Mouse (Mus musculus) liver, embryonic 14.5 days (tissue): ENCODE data around the gene Rdh19. TPM values are rescaled to one million over a fixed set of nuclear protein-coding genes. Genes with fewer than 3 reads are reported as not detected.

Experiments used
- ATAC-seq: fragments of 200-750 bp; cut with Nextera tagmentation; 2 replicates; pipeline ENCODE4 v1.8.0; 2017; ENCODE audit warnings: moderate number of reproducible peaks, mild to moderate bottlenecking, moderate library complexity; ENCODE audit not compliant: insufficient read depth
- DNase-seq, 3 experiments: peaks; one replicate each; pipeline ENCODE4 v3.0.0-alpha.2; 2012 to 2013; ENCODE audit warnings: low read depth in 3 of 3, low spot score in 3 of 3
- H3K27ac ChIP-seq: fragments of 300-500 bp; sonication (generic); 2 replicates; pipeline ENCODE4 v1.5.1; 2014; ENCODE audit warnings: moderate library complexity, mild to moderate bottlenecking, control low read depth, inconsistent platforms
- H3K27me3 ChIP-seq: fragments of 300-500 bp; sonication (generic); 2 replicates; pipeline ENCODE4 v1.6.1; 2014; ENCODE audit warnings: mild to moderate bottlenecking, low read length, moderate library complexity; ENCODE audit not compliant: control insufficient read depth, insufficient read depth
- H3K36me3 ChIP-seq: fragments of 300-500 bp; sonication (generic); replicated peaks from 2 replicates; pipeline ENCODE4 v1.6.1; 2014; ENCODE audit warnings: low read depth; ENCODE audit not compliant: control insufficient read depth, insufficient read depth
- H3K4me1 ChIP-seq, 2 experiments: fragments of 200-500 bp in 1 of 2; fragments of 300-500 bp in 1 of 2; sonication (generic) in 1 of 2; replicated peaks; 2 replicates each; pipeline ENCODE4 v1.6.1; 2012 to 2014; ENCODE audit warnings: antibody characterized with exemption in 1 of 2, inconsistent platforms in 1 of 2, low read length in 1 of 2; ENCODE audit not compliant: control insufficient read depth in 2 of 2, insufficient read depth in 2 of 2
- H3K4me2 ChIP-seq: fragments of 300-500 bp; sonication (generic); 2 replicates; pipeline ENCODE4 v1.6.1; 2014; ENCODE audit warnings: low read depth, mild to moderate bottlenecking, control low read depth, moderate library complexity
- H3K4me3 ChIP-seq, 2 experiments: fragments of 200-500 bp in 1 of 2; fragments of 300-500 bp in 1 of 2; sonication (generic) in 1 of 2; 2 replicates each; pipeline ENCODE4 v1.5.1; 2012 to 2014; ENCODE audit warnings: low read depth in 2 of 2, low read length in 2 of 2, mild to moderate bottlenecking in 2 of 2, control low read depth in 1 of 2, inconsistent platforms in 1 of 2, moderate library complexity in 1 of 2; ENCODE audit not compliant: insufficient read depth in 1 of 2
- H3K9ac ChIP-seq: fragments of 300-500 bp; sonication (generic); replicated peaks from 2 replicates; pipeline ENCODE4 v1.6.1; 2014; ENCODE audit warnings: mild to moderate bottlenecking, control low read depth, moderate library complexity
- H3K9me3 ChIP-seq: fragments of 300-500 bp; sonication (generic); 2 replicates; pipeline ENCODE4 v1.6.1; 2016; ENCODE audit warnings: low read length, mixed read lengths; ENCODE audit not compliant: control insufficient read depth
- CTCF ChIP-seq: IDR thresholded peaks from 2 replicates; pipeline ENCODE4 v1.5.1; 2016; ENCODE audit warnings: antibody characterized with exemption, low read depth, control low read depth
- EP300 ChIP-seq: IDR thresholded peaks from 2 replicates; pipeline ENCODE4 v1.6.1; 2016; ENCODE audit warnings: antibody characterized with exemption, low read depth
- WGBS: fragments of 180-500 bp; shearing (Covaris S2); extraction: QIAGEN DNeasy Blood & Tissue Kit; methylation state at CpG from one replicate; pipeline ENCODE4 v1.1.7; 2014; ENCODE audit not compliant: insufficient replicate concordance; 5-methylcytosine and 5-hydroxymethylcytosine counted together
- polyA plus RNA-seq, 2 experiments: library from polyadenylated mRNA; depleted of rRNA in 1 of 2; stranded (reverse) in 1 of 2; unstranded in 1 of 2; fragments of >200 nt; fragmentation: Nextera tagmentation in 1 of 2; extraction: Ambion mirVana in 1 of 2; gene quantifications; 2 replicates each; pipeline versions ENCODE4 v1.2.1 to v1.2.3; 2012 to 2014

Gene Rdh19
- polyA plus RNA-seq, 2 experiments, result 0.03 TPM; not detected in 1

GRCm38 (mm10) chr10:127856376-127856775 is 6.6 kb downstream of the Rdh19 start:
- TF ChIP-seq EP300 (no peak), CTCF (no peak)
- no peaks in the 10 kb centered on the region for H3K36me3 ChIP-seq
- no peak for DNase-seq
- no peak overlapping the region for H3K9ac ChIP-seq
- no peaks in the 10 kb centered on the region for H3K9me3 ChIP-seq
- H3K4me3 ChIP-seq, result no peak overlapping the region
- H3K27me3 ChIP-seq, result no peaks in the 10 kb centered on the region
- H3K27ac ChIP-seq, result no peak overlapping the region
- no peaks in the 10 kb centered on the region for H3K4me1 ChIP-seq
- ATAC-seq, result no peak
- H3K4me2 ChIP-seq, result no peak overlapping the region

- no peak overlapping the region for H3K27ac ChIP-seq
- no peak for ATAC-seq
Measured at GRCm38 (mm10) chr10:127864931-127865330, 15.2 kb downstream of the Rdh19 start.

GRCm38 (mm10) chr10:127866232-127866631 is 16.5 kb downstream of the Rdh19 start, which contains the start of gene Rdh16f2:
Gene Rdh16f2, plus strand, starts transcription at chr10:127866474.
- DNase-seq, result no peak
- H3K4me3 ChIP-seq, result no peak within 1 kb of the TSS
- 49% methylated on average over 3 of the region's 3 CpGs for WGBS
- H3K4me2 ChIP-seq, result no peak within 1 kb of the TSS
- no peak for TF ChIP-seq CTCF
- no peak for TF ChIP-seq EP300
- no peak within 1 kb of the TSS for H3K27ac ChIP-seq
- H3K9me3 ChIP-seq, result no peaks in the 10 kb centered on the region
- no peaks in the 10 kb centered on the region for H3K36me3 ChIP-seq
- H3K4me1 ChIP-seq, result no peaks in the 10 kb centered on the region
- H3K9ac ChIP-seq, result no peak within 1 kb of the TSS
- no peak for ATAC-seq
- H3K27me3 ChIP-seq, result no peaks in the 10 kb centered on the region

More at GRCm38 (mm10) chr10:127864931-127865330, 15.2 kb downstream of the Rdh19 start:
- Histone ChIP-seq H3K9me3 (no peaks in the 10 kb centered on the region), H3K4me2 (no peak overlapping the region), H3K36me3 (no peaks in the 10 kb centered on the region), H3K4me1 (no peaks in the 10 kb centered on the region), H3K27me3 (no peaks in the 10 kb centered on the region), H3K9ac (no peak overlapping the region), H3K4me3 (no peak overlapping the region)
- no peak for DNase-seq
- TF ChIP-seq CTCF (no peak), EP300 (no peak)

GRCm38 (mm10) chr10:127872484-127872883 is 22.8 kb downstream of the Rdh19 start:
- no peak overlapping the region for H3K4me3 ChIP-seq
- WGBS, result 44% methylated on average over 4 of the region's 4 CpGs
- no peaks in the 10 kb centered on the region for H3K27me3 ChIP-seq
- ATAC-seq (no peak), DNase-seq (no peak)
- no peak overlapping the region for H3K27ac ChIP-seq
- TF ChIP-seq EP300 (no peak), CTCF (peak; percentile 57)
- no peaks in the 10 kb centered on the region for H3K36me3 ChIP-seq
- no peak overlapping the region for H3K4me2 ChIP-seq
- H3K9me3 ChIP-seq, result no peaks in the 10 kb centered on the region
- H3K9ac ChIP-seq, result no peak overlapping the region
- peaks cover 0 to 3% of the 10 kb centered on the region in 2 experiments; a peak in 2 of 4 replicates for H3K4me1 ChIP-seq

GRCm38 (mm10) chr10:127877681-127878080 is 28.0 kb downstream of the Rdh19 start:
- no peak overlapping the region for H3K27ac ChIP-seq
- peak overlapping the region; percentile 22; the same call in 1 of the 2 replicates for H3K4me2 ChIP-seq
- no peaks in the 10 kb centered on the region for H3K36me3 ChIP-seq
- ATAC-seq (peak; percentile 60), DNase-seq (peak in 1 of 3 experiments; percentile 15)
- H3K27me3 ChIP-seq, result no peaks in the 10 kb centered on the region
- TF ChIP-seq CTCF (no peak), EP300 (no peak)
- H3K9ac ChIP-seq, result no peak overlapping the region
- peaks cover 8 to 18% of the 10 kb centered on the region in 2 experiments for H3K4me1 ChIP-seq
- WGBS, result 29% methylated on average over 2 of the region's 2 CpGs
- no peak overlapping the region for H3K4me3 ChIP-seq
- no peaks in the 10 kb centered on the region for H3K9me3 ChIP-seq
